Mouse (Mus musculus) erythroblast, embryonic 14.5 days (primary cell): ENCODE results near the gene Tmem30b.

Source experiments
- GATA1 ChIP-seq: IDR thresholded peaks from 2 replicates; pipeline ENCODE4 v1.6.1; 2012; ENCODE audit warnings: low read length, inconsistent platforms, mixed read lengths
- TAL1 ChIP-seq: IDR thresholded peaks from 3 replicates; pipeline ENCODE4 v1.6.1; 2012; ENCODE audit warnings: low read length, inconsistent platforms, mixed read lengths

- TF ChIP-seq GATA1: no peak
- no peak for TF ChIP-seq TAL1
Measured at GRCm38 (mm10) chr12:73525254-73525885, 20.8 kb downstream of the Tmem30b start.
